Mouse (Mus musculus) kidney, embryonic 14.5 days (tissue): ENCODE measurements around the gene Ankef1. TPM values are rescaled to one million over a fixed set of nuclear protein-coding genes. Genes with fewer than 3 reads are reported as not detected.

Experiments used
- ATAC-seq: fragments of 200-750 bp; cut with Nextera tagmentation; 2 replicates; pipeline ENCODE4 v1.8.0; 2017; ENCODE audit warnings: moderate number of reproducible peaks, mild to moderate bottlenecking, moderate TSS enrichment, moderate library complexity; ENCODE audit not compliant: low FRiP score, low TSS enrichment
- H3K27ac ChIP-seq: fragments of 300-500 bp; sonication (generic); 2 replicates; pipeline ENCODE4 v1.5.1; 2014; ENCODE audit warnings: low read depth, mild to moderate bottlenecking, low read length, moderate library complexity, mixed read lengths
- H3K27me3 ChIP-seq: fragments of 300-500 bp; sonication (generic); 2 replicates; pipeline ENCODE4 v1.6.1; 2014; ENCODE audit warnings: mild to moderate bottlenecking, low read length; ENCODE audit not compliant: control insufficient read depth, insufficient read depth
- H3K36me3 ChIP-seq: fragments of 300-500 bp; sonication (generic); 2 replicates; pipeline ENCODE4 v1.6.1; 2014; ENCODE audit warnings: low read length, mixed read lengths; ENCODE audit not compliant: control insufficient read depth, insufficient read depth
- H3K4me1 ChIP-seq: fragments of 300-500 bp; sonication (generic); 2 replicates; pipeline ENCODE4 v1.6.1; 2014; ENCODE audit warnings: low read length, mixed read lengths; ENCODE audit not compliant: control insufficient read depth, insufficient read depth
- H3K4me2 ChIP-seq: fragments of 300-500 bp; sonication (generic); replicated peaks from 2 replicates; pipeline ENCODE4 v1.6.1; 2014; ENCODE audit warnings: low read depth, mild to moderate bottlenecking, low read length
- H3K4me3 ChIP-seq: fragments of 300-500 bp; sonication (generic); 2 replicates; pipeline ENCODE4 v1.5.1; 2014; ENCODE audit warnings: mild to moderate bottlenecking, low read length
- H3K9ac ChIP-seq: fragments of 300-500 bp; sonication (generic); 2 replicates; pipeline ENCODE4 v1.6.1; 2014; ENCODE audit warnings: low read depth, mild to moderate bottlenecking, low read length, moderate library complexity
- H3K9me3 ChIP-seq: fragments of 300-500 bp; sonication (generic); 2 replicates; pipeline ENCODE4 v1.6.1; 2016; ENCODE audit warnings: low read length; ENCODE audit not compliant: control insufficient read depth
- WGBS: fragments of 180-500 bp; shearing (Covaris S2); extraction: QIAGEN DNeasy Blood & Tissue Kit; methylation state at CpG from one replicate; pipeline ENCODE4 v1.1.7; 2014; 5-methylcytosine and 5-hydroxymethylcytosine counted together
- polyA plus RNA-seq: library from polyadenylated mRNA; unstranded; fragments of >200 nt; fragmentation: Nextera tagmentation; extraction: Ambion mirVana; gene quantifications from 2 replicates; pipeline ENCODE4 v1.2.1, GENCODE M21; 2014

The Ankef1 gene
- polyA plus RNA-seq, 1 experiment from 2014 or later: 0.39 TPM

DNA sequence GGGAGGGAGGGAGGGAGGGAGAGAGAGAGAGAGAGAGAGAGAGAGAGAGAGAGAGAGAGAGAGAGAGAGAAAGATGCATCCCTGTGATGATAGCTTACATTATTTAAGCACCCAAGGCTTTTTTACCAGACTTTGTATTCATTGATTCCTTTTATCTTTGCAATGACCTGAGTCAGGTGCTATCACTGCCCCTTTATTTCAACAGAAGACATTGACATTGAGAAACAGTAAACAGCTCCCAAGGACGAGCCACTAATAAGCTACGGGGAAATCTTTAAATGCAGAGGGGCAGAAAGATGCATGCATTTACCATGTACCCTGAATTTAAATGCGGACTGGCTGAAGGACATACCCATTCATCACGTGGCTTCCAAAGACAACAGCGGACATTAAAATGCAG is 14.7 kb upstream of the Ankef1 start:
- Histone ChIP-seq H3K36me3 (no peaks in the 10 kb centered on the region), H3K27me3 (no peaks in the 10 kb centered on the region), H3K4me3 (no peak overlapping the region), H3K9ac (no peak overlapping the region), H3K4me1 (no peaks in the 10 kb centered on the region), H3K27ac (no peak overlapping the region), H3K9me3 (no peaks in the 10 kb centered on the region), H3K4me2 (no peak overlapping the region)
- 83% methylated on average over 5 of the region's 5 CpGs for WGBS
- no peak for ATAC-seq

- Histone ChIP-seq H3K36me3 (no peaks in the 10 kb centered on the region), H3K27me3 (no peaks in the 10 kb centered on the region), H3K9me3 (no peaks in the 10 kb centered on the region), H3K4me3 (no peak overlapping the region), H3K4me2 (no peak overlapping the region), H3K9ac (no peak overlapping the region), H3K4me1 (no peaks in the 10 kb centered on the region), H3K27ac (no peak overlapping the region)
- 59% methylated on average over 5 of the region's 5 CpGs for WGBS
- no peak for ATAC-seq
These were observed 9.4 kb downstream of the Ankef1 start for GRCm38 (mm10) chr2:136511073-136511472.

GRCm38 (mm10) chr2:136511756-136512155 is 10.0 kb downstream of the Ankef1 start:
- Histone ChIP-seq H3K4me3 (no peak overlapping the region), H3K36me3 (no peaks in the 10 kb centered on the region), H3K4me1 (no peaks in the 10 kb centered on the region), H3K27me3 (no peaks in the 10 kb centered on the region), H3K9ac (no peak overlapping the region), H3K4me2 (no peak overlapping the region), H3K9me3 (no peaks in the 10 kb centered on the region), H3K27ac (no peak overlapping the region)
- WGBS: 74% methylated on average over 4 of the region's 4 CpGs
- ATAC-seq: no peak

DNA sequence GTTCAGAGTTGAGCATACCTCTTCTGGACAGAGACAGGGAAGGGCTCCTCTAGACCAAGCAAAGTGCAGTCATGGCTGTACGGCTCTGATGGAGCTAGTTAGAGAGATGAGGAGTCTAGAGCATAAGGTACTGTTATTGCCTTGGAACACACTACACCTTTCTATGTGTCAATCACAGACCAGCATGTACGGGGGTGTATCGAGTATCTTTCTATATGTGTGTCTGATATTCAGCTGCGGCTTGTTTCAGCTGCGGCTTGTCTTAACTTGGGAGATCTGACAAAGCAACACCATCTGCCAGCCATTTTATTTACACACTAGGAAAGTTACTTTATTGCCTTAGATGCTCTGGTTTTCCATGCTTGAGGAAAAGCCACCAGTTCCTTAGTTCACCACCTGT is 11.1 kb downstream of the Ankef1 start:
- H3K4me3 ChIP-seq: no peak overlapping the region

GRCm38 (mm10) chr2:136513806-136514205 is 12.1 kb downstream of the Ankef1 start:
- H3K9ac ChIP-seq: no peak overlapping the region
- no peaks in the 10 kb centered on the region for H3K9me3 ChIP-seq
- H3K4me3 ChIP-seq: no peak overlapping the region
- 71% methylated on average over 3 of the region's 3 CpGs for WGBS
- no peaks in the 10 kb centered on the region for H3K36me3 ChIP-seq
- H3K4me1 ChIP-seq: no peaks in the 10 kb centered on the region
- no peak overlapping the region for H3K27ac ChIP-seq
- no peak for ATAC-seq
- no peaks in the 10 kb centered on the region for H3K27me3 ChIP-seq
- H3K4me2 ChIP-seq: no peak overlapping the region

More for the DNA sequence above, 11.1 kb downstream of the Ankef1 start:
- Histone ChIP-seq H3K9ac (no peak overlapping the region), H3K4me2 (no peak overlapping the region), H3K27me3 (no peaks in the 10 kb centered on the region), H3K36me3 (no peaks in the 10 kb centered on the region), H3K4me1 (no peaks in the 10 kb centered on the region), H3K9me3 (no peaks in the 10 kb centered on the region), H3K27ac (no peak overlapping the region)
- ATAC-seq: no peak
- 94% methylated on average over 5 of the region's 5 CpGs for WGBS

DNA sequence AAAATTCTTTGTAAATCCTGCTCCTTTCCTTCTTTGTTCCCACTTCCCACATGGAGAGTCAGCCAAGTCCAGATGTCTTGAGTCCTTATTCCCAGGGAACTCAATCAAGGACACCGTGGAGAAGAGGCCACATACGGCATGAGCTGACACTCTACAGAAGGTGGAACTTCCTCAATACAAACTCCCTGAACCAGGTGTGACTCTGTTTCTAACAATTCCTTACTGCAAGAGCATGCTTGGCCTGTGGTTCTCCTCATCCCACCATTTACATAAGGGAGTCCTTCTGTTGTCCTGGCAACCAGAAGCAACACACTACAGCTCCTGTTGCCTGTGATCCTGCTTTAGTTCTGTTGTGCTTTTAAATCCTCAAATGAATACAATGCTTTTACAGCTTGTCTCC is 13.8 kb downstream of the Ankef1 start:
- H3K9ac ChIP-seq: no peak overlapping the region
- H3K4me3 ChIP-seq: no peak overlapping the region
- no peak overlapping the region for H3K27ac ChIP-seq
- H3K36me3 ChIP-seq: no peaks in the 10 kb centered on the region
- no peaks in the 10 kb centered on the region for H3K4me1 ChIP-seq
- no peak overlapping the region for H3K4me2 ChIP-seq
- no peaks in the 10 kb centered on the region for H3K27me3 ChIP-seq
- 89% methylated on average over 2 of the region's 2 CpGs for WGBS
- ATAC-seq: no peak
- H3K9me3 ChIP-seq: no peaks in the 10 kb centered on the region

DNA sequence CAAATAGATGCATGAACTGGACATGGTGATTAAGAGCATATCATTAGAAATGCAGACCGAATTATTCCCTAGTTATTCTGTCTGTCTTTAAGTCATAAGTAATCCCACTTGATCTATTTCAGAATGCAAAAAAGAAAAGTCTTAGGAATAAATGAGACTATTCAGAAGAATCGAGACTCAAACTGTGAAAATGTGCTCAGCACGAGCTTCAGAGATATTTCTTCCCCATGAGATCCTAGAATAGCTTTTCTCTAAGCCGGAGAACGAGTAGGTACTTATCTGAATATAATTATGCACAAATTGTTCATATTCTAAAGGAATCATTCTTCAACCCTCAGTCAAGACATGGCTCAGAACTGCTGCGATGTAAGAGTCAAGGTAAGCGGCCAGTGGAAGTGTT is 27.2 kb downstream of the Ankef1 start:
- Histone ChIP-seq H3K27ac (no peak overlapping the region), H3K4me3 (no peak overlapping the region), H3K9ac (no peak overlapping the region), H3K9me3 (no peaks in the 10 kb centered on the region), H3K36me3 (no peaks in the 10 kb centered on the region), H3K4me2 (no peak overlapping the region), H3K27me3 (no peaks in the 10 kb centered on the region), H3K4me1 (no peaks in the 10 kb centered on the region)
- WGBS: 85% methylated on average over 7 of the region's 7 CpGs
- no peak for ATAC-seq

DNA sequence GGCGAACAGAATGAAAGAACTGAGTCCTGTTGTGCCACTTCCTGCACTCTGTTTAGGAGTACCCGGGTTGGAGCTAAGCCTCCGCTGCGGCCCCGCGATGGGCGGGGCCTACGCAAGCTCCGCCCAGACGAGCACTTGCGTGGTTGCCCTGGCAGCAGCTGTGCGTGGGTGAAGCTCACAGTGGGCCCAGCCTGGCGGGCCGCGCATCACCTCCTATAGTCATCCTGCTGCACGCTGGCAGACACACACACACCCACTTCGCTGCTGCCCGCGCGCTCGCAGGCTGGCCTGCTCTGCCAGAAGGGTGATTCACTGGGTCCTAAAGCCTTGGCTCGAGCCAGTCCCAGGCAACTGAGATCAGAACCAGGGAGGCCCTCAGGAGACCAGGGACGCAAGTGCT is 30.3 kb downstream of the Ankef1 start:
- Histone ChIP-seq H3K36me3 (no peaks in the 10 kb centered on the region), H3K4me2 (peak overlapping the region; percentile 57), H3K9me3 (no peaks in the 10 kb centered on the region), H3K27ac (no peak overlapping the region), H3K27me3 (no peaks in the 10 kb centered on the region), H3K9ac (peak overlapping the region; percentile 48), H3K4me3 (peak overlapping the region; percentile 46), H3K4me1 (no peaks in the 10 kb centered on the region)
- ATAC-seq: peak; percentile 100
- WGBS: under 1% methylated on average over 23 of the region's 23 CpGs

GRCm38 (mm10) chr2:136558020-136558419 is 56.3 kb downstream of the Ankef1 start:
- H3K36me3 ChIP-seq: no peaks in the 10 kb centered on the region
- no peak overlapping the region for H3K4me3 ChIP-seq
- no peak overlapping the region for H3K27ac ChIP-seq
- H3K9me3 ChIP-seq: no peaks in the 10 kb centered on the region
- ATAC-seq: no peak
- H3K27me3 ChIP-seq: no peaks in the 10 kb centered on the region
- H3K9ac ChIP-seq: no peak overlapping the region
- WGBS: 65% methylated on average over 5 of the region's 5 CpGs
- H3K4me1 ChIP-seq: no peaks in the 10 kb centered on the region
- H3K4me2 ChIP-seq: no peak overlapping the region

DNA sequence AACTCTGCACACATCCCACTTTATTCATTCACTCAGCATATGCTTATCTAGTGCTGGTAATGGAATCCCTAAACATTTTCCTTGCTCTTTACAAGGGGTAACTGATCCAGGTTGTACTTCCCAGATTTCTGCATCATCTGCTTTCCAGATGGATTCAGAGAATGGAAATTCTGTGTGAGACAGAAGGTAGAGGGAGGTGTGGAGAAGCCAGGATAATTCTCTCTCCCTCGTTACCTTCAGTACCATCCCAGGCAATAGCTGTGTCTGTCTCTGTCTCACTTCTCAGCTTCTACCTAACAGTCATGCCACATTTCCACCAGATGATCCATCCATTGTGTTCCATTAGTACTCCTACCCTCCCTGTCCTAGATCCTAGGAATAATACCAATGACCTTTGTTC is 60.6 kb downstream of the Ankef1 start:
- Histone ChIP-seq H3K9ac (no peak overlapping the region), H3K36me3 (no peaks in the 10 kb centered on the region), H3K9me3 (no peaks in the 10 kb centered on the region), H3K4me2 (no peak overlapping the region), H3K4me1 (no peaks in the 10 kb centered on the region), H3K27me3 (no peaks in the 10 kb centered on the region), H3K4me3 (no peak overlapping the region), H3K27ac (no peak overlapping the region)
- 80% methylated on average over 1 of the region's 1 CpGs for WGBS
- ATAC-seq: no peak
